Mouse (Mus musculus) spleen, adult 12 weeks (tissue): Measurements from ENCODE around the gene Rmi2.
"Not testable (repeated sequence)": the region's sequence is repeated elsewhere in the genome, so short reads cannot be mapped to it uniquely, and the experiment has no call there.

Source experiments
- DNase-seq: peaks from one replicate; pipeline ENCODE4 v3.0.0; 2022; ENCODE audit warnings: low spot score

Rmi2 gene

DNA sequence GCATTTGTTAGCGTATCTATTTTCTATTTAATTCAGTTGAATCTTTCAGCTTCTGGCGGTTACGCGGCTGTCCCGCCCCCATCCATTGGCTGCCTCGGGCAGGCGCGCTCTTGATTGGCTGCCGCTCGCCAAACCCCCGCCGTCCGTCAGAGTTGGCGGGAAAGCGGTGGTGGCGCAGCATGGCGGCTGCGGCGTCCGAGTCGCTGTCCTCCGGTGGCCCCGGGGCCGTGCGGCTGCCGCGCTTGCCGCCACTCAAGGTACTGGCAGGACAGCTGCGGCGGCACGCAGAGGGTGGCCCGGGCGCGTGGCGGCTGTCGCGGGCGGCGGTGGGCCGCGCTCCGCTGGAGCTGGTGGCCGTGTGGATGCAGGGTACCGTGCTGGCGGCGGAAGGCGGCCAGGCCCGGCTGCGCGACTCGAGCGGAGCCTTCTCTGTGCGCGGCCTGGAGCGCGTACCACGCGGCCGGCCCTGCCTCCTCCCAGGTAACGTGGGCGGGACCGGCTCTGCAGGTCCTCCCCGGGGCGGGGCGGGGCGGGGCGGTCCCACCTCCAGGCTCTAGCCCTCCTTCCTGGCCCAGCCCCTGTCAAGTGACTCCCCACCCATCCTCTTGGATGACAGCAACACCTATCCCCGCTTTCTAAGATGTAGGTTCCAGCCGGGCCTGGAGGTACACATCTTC, at the start of gene Rmi2:
Gene Rmi2 (plus strand): TSS at position 149 of the 677 bp plus-strand sequence.
- DNase-seq = peak; percentile 79

DNA sequence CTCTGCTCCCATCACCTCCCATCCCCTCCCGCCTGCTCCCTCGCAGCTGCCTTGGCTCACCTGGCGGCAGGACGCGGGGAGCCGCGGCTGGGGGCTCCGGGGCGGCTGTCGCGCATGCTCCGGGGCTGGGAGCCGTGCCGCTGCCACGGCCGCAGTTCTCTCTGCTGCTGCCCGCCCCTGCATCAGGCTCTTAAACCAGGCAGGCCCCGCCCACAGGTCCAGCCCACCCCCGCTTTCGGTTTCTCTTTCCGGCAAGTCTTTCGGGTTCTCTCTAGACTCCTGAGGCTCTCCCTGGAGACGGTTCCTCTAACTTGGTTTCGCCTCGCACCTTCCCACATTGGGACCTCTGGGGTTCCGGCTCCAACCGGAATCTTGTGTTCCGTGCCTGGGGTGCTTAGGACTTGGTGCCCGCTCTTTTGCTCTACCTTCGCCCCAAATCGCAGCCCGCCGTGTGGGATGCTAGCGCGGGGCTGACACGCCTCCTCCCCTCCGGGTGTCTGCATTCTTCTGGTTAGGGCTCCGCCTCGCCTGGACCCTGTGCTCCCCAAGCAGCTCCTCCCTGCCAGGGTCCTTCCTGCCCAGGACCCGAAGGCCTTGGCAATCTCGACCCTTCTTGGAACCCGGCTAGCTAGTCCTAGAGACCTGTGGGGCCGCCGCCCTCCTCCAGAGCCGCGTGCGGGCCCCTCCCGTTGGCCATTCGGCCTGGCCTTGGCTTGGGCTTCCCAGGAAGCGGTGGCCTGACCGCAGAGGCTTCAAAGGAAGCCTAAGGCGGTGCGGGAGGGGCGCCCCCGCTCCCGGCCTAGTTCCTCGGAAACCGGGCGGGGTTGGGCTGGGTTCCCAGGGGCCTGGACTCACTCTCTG, 49.3 kb upstream of the Rmi2 start, which contains the start of gene Socs1:
Gene Socs1 (minus strand): TSS at position 166 of the 861 bp plus-strand sequence.
- peak; percentile 78 for DNase-seq

DNA sequence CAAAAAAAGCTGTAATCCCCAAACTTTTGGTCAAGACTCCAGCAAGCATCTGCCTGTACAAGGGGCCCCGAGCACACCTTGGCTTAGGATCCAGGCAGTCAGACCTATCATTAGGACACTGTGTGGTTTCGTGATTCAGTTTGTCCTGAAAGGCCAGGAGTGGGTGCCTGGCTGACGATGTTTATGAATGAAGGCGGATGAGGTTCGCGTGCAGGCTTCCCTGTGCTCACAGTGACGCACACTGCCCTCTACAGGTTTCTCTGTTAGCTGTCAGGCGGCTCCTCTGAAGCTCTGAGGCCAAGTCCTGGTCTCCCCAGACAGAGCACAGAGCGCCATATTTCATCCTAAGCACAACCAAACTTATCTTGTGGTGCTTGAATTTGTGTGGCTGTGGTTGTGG, 48.6 kb upstream of the Rmi2 start:
- DNase-seq = peak; percentile 68

DNA sequence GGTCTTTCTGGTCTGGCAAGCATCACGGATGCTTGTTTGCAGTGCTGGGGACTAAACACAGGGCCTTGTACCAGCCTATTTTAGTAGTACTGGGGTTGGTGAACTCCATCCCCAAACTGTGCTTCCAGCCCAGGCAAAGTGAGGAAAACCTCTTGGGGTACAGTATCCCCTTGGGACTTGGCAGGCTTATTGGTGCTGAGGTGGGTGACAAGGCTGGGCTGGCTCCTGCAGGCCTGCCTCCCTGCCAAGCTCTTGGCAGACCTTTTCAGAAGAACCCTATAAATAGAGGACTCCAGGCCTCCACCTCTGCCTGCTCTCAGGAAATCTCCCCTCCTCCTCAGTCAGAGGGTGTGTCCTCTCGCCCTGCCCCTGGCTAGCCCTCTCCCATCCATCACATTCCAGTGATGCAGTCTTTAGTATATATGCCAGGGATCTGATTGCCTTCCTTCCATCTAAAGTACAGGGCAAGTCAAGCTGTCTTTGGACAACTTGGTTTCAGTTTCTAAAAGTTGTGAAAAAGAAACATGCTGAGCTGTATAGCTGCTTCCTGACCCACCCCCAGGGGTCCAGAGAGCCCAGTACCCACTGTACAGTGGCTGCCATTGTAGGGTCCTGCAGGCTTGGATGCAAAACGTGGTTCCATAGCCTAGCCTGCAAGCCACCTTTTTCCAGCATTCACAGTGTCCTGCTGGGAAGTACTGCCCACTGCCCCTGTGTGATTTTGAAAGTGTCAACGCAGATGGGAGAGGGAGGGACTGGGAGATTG, 47.9 kb upstream of the Rmi2 start:
- no peak for DNase-seq

DNA sequence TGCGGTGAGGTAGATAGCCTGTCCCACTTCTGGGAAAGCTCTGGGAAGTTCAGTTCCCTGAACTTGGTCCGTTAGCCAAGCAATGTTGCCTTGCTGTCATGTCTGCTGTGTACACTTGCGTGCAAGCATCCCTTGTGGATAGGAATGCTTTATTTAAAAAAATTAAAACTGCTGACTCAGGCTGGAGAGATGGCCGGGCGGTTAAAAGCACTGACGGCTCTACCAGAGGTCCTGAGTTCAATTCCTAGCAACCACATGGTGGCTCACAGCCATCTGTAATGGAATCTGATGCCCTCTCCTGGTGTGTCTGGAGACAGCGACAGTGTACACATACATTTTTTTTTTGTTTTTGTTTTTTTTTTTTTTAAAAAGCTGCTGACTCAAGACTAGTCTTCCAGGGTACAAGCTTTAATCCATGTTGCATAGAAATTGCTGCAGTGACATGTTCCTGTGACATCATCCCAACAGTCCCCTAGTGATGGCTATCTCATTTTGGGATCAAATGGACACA, 47.3 kb upstream of the Rmi2 start:
- no peak for DNase-seq

DNA sequence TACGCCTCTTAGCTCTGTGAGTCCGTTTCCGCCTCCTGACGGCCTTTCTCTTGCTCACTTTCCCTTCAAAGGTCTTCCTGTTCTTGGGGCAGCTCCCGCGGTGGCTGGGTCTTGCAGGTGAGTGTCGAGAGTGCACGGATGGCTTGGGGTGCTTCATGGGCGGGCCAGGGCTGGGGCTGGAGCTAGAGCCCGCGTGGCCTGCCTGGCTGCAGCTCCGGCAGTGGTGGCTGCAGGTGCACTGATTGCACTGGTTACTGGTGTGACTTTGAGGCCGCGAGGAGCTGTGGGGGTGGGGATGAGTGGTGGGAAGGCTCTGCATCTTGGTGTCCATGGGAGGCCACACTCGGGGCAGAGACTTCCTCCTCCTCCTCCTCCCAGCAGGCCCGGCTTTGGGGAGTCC, 46.6 kb upstream of the Rmi2 start, which contains the start of gene Tnp2:
Gene Tnp2 (minus strand): TSS at position 390 of the 400 bp plus-strand sequence.
- no peak for DNase-seq

DNA sequence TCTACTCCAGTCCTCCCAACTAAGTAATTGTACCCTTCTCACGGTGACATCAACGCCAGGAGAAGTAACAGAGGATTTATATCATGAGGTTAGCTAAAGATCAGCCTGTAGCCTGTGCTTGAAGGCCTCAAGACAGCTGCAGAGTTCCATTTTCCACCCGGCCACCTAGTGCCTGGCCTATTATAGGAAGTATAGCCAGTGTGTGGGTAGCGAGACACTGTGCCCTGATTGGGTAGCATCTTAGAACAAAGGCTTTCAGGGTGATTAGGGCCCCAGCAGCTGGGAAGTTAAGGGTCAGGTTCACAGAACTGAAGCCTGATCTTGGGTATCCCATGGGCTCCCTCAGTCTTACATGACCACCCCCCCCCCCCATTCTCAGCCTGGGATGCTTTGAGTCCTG, 46.0 kb upstream of the Rmi2 start:
- no peak for DNase-seq

DNA sequence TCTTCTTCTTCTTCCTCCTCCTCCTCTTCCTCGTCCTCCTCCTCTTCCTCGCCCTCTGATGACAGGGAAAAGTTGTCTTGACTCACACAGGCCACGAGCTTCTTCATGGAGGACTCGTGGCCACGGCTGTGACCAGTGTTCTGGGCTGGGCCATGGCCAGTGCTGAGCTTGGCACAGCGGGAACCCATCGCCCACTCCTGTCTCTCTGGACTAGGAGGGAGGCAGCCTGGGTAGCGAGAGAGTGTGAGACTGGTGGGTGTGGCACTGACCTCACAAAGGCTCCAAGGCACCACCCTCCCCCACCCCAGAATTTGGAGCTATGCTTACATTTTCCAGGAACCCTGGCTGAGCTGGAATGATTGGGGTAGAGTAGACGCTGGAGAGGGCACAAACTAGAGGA, 44.2 kb upstream of the Rmi2 start, which contains the start of gene Prm3:
Gene Prm3 (minus strand): TSS at position 213 of the 400 bp plus-strand sequence.
- DNase-seq = no peak

DNA sequence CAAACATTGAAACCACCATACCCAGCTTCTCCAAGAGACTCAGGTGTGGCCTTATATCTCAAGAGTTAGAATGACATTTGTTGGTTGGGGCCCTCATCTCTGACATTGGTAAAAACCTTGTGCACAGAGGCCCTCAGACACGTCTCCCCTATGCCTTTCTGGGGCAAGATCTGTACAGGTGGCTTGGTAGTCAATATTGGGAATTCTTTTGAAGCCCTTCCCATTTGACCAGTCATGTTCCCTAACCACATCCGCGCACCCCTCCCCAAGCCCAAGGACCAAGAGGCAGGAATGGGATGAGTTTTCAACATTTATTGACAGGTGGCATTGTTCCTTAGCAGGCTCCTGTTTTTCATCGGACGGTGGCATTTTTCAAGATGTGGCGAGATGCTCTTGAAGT, 38.8 kb upstream of the Rmi2 start, which contains the start of gene Prm2:
Gene Prm2 (minus strand): TSS at position 101 of the 400 bp plus-strand sequence.
- no peak for DNase-seq

DNA sequence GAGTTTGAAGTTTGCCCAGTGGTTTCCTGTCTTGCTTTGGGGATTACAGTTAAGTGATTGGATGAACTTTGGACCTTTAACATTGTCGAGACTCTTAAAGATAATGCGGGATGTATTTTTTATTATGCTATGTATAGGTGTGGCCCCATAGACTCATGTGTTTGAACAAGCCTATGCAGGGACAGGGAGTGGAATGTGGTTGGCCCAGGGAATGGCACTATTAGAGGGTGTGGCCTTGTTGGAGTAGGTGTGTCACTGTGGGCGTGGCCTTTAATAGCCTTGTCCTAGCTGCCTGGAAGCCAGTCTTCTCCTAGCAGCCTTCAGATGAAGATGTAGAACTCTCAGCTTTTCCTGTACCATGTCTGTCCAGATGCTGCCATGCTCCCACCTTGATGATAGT, 32.4 kb upstream of the Rmi2 start:
- DNase-seq = not testable (repeated sequence)

DNA sequence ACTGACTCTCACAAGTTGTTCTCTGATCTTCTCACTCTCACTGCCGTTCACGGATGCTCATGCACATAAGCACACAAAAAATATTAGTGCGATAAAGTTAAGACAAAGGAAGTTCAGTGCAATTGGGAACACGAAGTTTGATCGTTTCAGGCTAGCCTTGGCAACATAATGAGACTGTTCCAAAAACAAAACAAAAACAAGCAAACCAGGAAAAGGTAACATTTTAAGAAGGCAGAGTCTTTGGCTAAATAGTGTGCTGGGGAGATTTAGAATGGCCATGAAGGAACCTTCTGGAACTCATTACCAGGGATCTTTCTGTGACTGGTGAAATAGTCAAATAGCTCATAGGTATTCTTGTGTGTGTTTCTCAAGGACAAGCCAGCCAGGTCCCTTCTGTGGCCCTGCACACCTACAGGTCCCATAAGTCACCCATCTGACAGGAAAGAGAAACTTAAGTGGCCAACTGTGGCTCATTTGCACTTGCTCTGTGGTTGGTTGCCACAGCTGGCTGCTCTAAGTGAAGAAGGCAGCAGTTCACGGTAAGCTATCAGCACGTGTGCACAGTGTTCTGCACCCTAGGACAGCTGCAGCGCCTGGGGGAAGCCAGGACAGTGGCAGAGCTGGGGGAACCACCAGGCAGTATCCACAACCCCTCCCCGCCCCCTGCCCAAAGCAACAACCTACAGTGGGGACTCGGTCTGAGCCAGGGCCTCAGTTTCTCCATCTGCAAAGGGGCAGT, 28.9 kb upstream of the Rmi2 start, which contains the start of gene Prm1:
Gene Prm1 (minus strand): TSS at position 51 of the 739 bp plus-strand sequence.
- DNase-seq = no peak

DNA sequence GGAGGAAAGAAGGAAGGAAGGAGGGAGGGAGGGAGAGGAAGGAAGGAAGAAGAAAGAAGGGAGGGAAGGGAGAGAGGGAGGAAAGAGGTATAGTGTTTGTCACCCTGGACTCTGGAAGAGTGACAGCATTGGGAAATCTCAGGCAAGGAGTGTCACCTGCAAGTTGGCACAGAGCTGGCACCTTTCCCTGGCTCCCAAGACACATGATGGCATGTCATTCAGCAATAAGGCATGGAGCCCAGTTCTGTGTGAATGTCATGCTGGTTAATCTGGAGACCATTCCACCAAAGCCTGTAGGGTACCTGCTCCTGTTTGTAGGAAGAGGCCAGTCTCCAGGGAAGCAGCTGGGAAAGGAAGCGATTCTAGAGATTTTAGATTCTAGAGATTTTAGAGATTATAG, 24.5 kb upstream of the Rmi2 start:
- DNase-seq = no peak

DNA sequence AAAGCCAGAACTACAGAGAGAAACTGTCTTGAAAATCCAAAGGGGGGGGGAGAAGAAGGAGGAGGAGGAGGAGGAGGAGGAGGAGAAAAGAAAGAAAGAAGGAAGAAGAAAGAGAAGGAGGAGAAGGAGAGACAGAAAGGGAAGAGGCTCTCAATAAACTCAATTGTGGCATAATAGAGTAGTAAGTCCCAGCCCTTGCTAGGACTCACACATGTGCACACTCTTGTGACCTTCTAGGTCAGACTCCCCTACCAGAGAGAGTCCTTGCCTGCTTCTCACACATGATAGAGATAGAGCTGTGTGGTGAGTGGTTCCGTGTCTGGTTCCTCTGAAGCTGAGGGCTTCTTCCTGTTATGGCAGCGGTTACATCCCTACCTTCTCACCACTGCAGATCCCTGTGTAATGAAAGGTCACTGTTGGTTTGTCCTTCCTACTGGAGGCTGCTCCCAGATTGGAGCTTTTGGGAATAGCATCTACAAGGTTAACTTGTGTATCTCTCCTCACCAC, 21.9 kb upstream of the Rmi2 start, which contains the start of gene Gm11172:
Gene Gm11172 (plus strand): TSS at position 51 of the 507 bp plus-strand sequence.
- DNase-seq = no peak

DNA sequence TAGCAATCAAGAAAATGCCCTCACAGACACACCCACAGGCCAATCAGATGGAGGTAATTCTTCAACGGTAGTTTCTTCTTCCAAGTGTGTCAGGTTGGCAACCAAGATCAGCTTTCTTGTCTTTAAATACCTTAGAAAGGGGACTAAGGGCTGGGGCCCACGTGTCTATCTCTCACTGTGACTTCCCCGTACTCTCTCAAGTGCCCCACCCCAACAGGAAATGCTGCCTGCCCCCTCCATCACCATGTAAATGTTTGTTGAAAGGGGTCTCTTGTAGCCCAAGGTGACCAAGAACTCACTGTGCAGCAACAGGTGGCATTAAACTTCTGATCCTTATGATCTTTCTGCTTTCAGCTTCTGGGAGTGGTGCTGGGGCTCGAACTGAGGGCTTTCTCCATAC, 21.1 kb upstream of the Rmi2 start:
- DNase-seq = no peak

DNA sequence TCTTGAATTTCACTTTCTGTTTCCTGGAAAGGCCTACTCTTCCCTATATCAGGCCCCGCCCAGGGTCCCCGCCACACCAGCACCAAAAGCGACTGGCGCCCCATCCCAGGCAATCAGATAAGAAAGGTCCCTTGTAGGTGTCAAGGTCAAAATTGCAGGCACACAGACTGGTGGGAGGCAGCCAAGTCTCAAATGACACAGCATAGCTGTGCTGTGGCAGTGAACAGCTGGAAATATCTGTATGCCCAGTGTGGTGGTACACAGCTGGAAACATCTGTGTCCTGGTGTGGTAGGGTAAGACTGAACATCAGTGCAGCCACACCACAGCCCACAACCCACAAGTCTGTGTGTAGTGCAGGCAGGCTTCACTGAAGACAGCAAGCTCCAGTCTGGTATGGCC, 20.0 kb upstream of the Rmi2 start:
- no peak for DNase-seq

DNA sequence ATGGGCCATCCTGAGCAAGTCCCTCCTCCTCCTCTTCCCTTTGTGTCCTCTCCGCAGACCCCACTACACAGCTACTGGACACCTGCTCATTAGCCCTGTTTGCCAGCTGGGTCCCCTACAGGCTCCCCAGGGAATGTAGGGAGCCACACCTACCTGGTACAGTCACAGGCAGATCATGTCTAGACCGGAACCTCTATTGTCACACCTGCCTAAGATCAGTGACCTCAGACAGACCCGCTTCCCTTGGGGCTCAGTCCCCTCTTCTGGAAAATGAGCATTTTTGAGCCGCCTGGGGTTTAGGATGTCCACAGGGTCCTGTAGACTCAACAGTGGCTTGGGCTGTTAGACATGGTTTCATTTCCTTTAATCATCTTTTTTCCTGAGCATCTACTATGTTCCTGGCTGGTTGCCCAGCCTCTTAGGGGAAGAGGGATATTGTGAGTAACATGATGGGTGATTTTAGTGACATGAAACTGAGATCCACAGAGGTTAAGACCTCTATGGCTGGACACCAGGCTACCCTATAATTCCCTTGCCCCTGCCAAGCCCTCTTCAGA, 16.2 kb upstream of the Rmi2 start:
- no peak for DNase-seq

DNA sequence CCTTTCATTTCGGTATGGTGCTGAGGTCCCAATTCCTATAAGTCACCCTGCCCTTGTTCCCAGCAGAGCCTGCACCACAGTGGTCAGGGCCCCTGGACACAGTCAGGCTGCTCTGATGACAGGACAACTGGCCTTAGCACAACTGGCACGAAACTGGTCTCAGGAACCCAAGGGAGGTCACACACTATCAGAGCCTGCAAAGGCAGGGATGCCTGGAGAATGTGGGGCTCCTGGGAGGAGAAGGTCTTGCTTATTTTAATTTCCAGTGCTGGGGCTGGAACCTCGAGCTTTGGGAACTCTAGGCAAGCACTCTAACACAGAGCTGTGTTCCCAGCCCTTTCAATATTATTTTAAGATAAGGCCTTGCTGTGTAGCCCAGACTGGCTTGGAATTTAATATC, 14.9 kb upstream of the Rmi2 start:
- DNase-seq = no peak

DNA sequence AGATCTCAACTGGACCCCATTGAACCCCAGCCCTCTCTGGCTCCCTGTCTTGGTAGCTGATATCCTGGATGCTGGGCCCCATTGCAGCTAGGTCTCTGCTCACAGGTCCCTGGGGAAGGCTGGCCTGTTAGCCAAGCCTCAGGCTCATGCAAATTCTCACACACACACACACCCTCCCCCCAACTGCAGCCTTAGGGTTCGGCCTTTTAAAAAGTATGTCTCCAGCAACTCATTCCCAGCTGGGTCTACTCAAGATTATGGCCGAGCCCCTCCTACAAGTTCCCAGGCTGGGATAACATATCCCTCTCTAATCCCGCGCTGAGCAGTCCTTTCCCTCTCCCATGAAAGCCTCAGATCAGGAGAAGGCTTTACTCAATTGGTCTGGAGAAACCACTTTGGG, 13.5 kb upstream of the Rmi2 start:
- no peak for DNase-seq

DNA sequence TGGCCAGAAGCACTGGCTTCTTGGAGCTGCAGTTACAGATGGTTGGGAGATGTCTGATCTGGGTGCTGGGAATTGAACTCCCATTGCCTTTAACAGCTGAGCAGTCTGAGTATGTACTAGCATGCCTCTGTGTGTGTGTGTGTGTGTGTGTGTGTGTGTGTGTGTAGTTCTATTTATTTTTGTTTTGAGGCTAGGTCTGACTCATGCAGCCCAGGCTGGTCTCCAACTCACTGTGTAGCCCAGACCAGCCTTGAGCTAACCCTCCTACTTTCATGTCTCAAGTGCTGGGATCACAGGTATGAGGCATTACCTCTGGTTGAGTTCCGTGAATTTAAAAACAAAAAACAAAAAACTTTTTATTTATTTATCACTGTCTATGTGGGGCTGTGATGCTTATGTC, 10.3 kb upstream of the Rmi2 start:
- DNase-seq = no peak

DNA sequence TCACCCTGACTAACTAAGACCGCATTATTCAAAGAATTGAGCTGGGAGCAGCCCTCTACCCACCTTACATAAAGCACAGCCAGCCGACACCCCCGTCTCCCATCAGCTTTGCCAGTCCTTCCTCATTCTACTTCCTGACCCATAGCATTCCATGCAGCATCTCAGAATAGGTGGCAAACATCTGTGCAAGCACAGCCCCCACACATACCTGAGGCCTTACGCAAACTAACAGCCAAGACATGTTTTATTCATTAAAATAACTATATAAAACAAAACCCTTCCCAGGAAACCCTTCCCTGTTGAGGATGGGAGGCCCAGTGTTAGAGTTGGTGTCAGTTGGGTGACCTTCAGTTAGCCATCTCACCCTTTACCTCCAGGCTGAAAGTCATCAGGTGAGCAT, 9.0 kb upstream of the Rmi2 start:
- no peak for DNase-seq

DNA sequence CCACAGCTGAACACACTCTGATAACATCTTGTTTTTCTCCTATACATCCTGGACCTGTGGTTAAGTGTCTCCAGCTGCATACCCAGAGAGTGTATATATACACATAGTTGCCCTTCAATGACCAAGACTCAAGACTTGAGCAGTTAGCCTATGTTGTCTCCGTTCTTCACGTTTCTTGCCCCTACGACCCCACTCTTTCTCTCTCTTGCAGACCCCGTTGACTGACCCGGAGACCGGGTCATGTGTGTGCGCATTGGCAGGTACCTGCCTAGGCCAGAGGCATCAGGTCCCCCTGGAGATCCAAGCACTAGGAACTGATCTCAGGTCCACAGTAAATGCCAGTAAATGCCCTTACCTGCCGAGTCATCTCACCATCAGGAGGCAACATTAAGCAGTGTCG, 7.6 kb upstream of the Rmi2 start:
- DNase-seq = no peak
